Mouse (Mus musculus) hindbrain, postnatal 0 days (tissue): ENCODE results near the gene Auts2. TPM values are rescaled to one million over a fixed set of nuclear protein-coding genes. Genes with fewer than 3 reads are reported as not detected.

Experiments used
- ATAC-seq: fragments of 200-750 bp; cut with Nextera tagmentation; 2 replicates; pipeline ENCODE4 v1.8.0; 2017; ENCODE audit warnings: mild to moderate bottlenecking, moderate TSS enrichment, moderate library complexity
- DNase-seq: peaks from one replicate; pipeline ENCODE4 v3.0.0-alpha.2; 2015; ENCODE audit warnings: low spot score
- H3K27ac ChIP-seq: fragments of 300-500 bp; sonication (generic); 2 replicates; pipeline ENCODE4 v1.5.1; 2014; ENCODE audit warnings: mild to moderate bottlenecking
- H3K27me3 ChIP-seq: fragments of 300-500 bp; sonication (generic); 2 replicates; pipeline ENCODE4 v1.6.1; 2014; ENCODE audit warnings: low read length, mixed read lengths; ENCODE audit not compliant: insufficient read depth
- H3K36me3 ChIP-seq: fragments of 300-500 bp; sonication (generic); 2 replicates; pipeline ENCODE4 v1.6.1; 2014; ENCODE audit warnings: low read length, mixed read lengths; ENCODE audit not compliant: insufficient read depth
- H3K4me1 ChIP-seq: fragments of 300-500 bp; sonication (generic); 2 replicates; pipeline ENCODE4 v1.6.1; 2014; ENCODE audit warnings: antibody characterized with exemption, low read length, mixed read lengths; ENCODE audit not compliant: insufficient read depth
- H3K4me2 ChIP-seq: fragments of 300-500 bp; sonication (generic); 2 replicates; pipeline ENCODE4 v1.6.1; 2014; ENCODE audit warnings: low read depth, mild to moderate bottlenecking, low read length, moderate library complexity, mixed read lengths
- H3K4me3 ChIP-seq: fragments of 300-500 bp; sonication (generic); 2 replicates; pipeline ENCODE4 v1.5.1; 2014; ENCODE audit warnings: low read length
- H3K9ac ChIP-seq: fragments of 300-500 bp; sonication (generic); replicated peaks from 2 replicates; pipeline ENCODE4 v1.6.1; 2014; ENCODE audit warnings: mild to moderate bottlenecking, low read length, moderate library complexity, mixed read lengths
- H3K9me3 ChIP-seq: fragments of 300-500 bp; sonication (generic); 2 replicates; pipeline ENCODE4 v1.6.1; 2016; ENCODE audit warnings: low read length, mixed read lengths
- CTCF ChIP-seq: IDR thresholded peaks from 2 replicates; pipeline ENCODE4 v1.5.1; 2016; ENCODE audit warnings: antibody characterized with exemption, control low read depth, low read depth
- WGBS: fragments of 180-500 bp; shearing (Covaris S2); extraction: QIAGEN DNeasy Blood & Tissue Kit; methylation state at CpG from one replicate; pipeline ENCODE4 v1.1.7; 2014; 5-methylcytosine and 5-hydroxymethylcytosine counted together
- polyA plus RNA-seq: library from polyadenylated mRNA; unstranded; fragments of >200 nt; fragmentation: Nextera tagmentation; extraction: Ambion mirVana; gene quantifications from 2 replicates; pipeline ENCODE4 v1.2.1, GENCODE M21; 2015
- total RNA-seq: library from RNA; depleted of rRNA; stranded (reverse); fragments of >200 nt; gene quantifications from 2 replicates; pipeline ENCODE4 v1.2.3, GENCODE M21; 2014

Gene Auts2
- total and polyA plus RNA-seq, 2 experiments from 2014 or later: 39.3 to 54.9 TPM

GRCm38 (mm10) chr5:132479227-132479857 is 63.8 kb downstream of the Auts2 start:
- no peaks in the 10 kb centered on the region for H3K27me3 ChIP-seq
- no peak overlapping the region for H3K9ac ChIP-seq
- no peaks in the 10 kb centered on the region for H3K36me3 ChIP-seq
- H3K4me2 ChIP-seq: no peak overlapping the region
- H3K4me3 ChIP-seq: no peak overlapping the region
- no peaks in the 10 kb centered on the region for H3K4me1 ChIP-seq
- 62% methylated on average over 11 of the region's 11 CpGs for whole genome bisulfite sequencing
- TF ChIP-seq CTCF: no peak
- DNase-seq: no peak
- H3K9me3 ChIP-seq: no peaks in the 10 kb centered on the region
- no peak for ATAC-seq
- no peak overlapping the region for H3K27ac ChIP-seq

GRCm38 (mm10) chr5:132477533-132477932 is 65.6 kb downstream of the Auts2 start:
- DNase-seq: no peak
- H3K9me3 ChIP-seq: no peaks in the 10 kb centered on the region
- no peak overlapping the region for H3K9ac ChIP-seq
- no peak for ATAC-seq
- H3K4me2 ChIP-seq: no peak overlapping the region
- H3K36me3 ChIP-seq: no peaks in the 10 kb centered on the region
- no peak overlapping the region for H3K4me3 ChIP-seq
- WGBS: 16% methylated on average over 1 of the region's 1 CpGs
- no peak for TF ChIP-seq CTCF
- peaks cover 8% of the 10 kb centered on the region for H3K4me1 ChIP-seq
- H3K27me3 ChIP-seq: no peaks in the 10 kb centered on the region
- H3K27ac ChIP-seq: no peak overlapping the region

- Histone ChIP-seq H3K4me2 (0 out of 2 replicates have a peak overlapping the region, but pooled peaks have one; percentile 8), H3K36me3 (no peaks in the 10 kb centered on the region), H3K4me1 (peaks cover 8% of the 10 kb centered on the region), H3K9me3 (no peaks in the 10 kb centered on the region), H3K27me3 (no peaks in the 10 kb centered on the region), H3K27ac (no peak overlapping the region), H3K4me3 (no peak overlapping the region), H3K9ac (no peak overlapping the region)
- 28% methylated on average over 5 of the region's 5 CpGs for WGBS
- DNase-seq (peak; percentile 74), ATAC-seq (no peak)
- TF ChIP-seq CTCF: no peak
Measured at GRCm38 (mm10) chr5:132472905-132473321, 70.2 kb downstream of the Auts2 start.

- no peak overlapping the region for H3K9ac ChIP-seq
- no peak overlapping the region for H3K4me3 ChIP-seq
- H3K27me3 ChIP-seq: no peaks in the 10 kb centered on the region
- H3K4me1 ChIP-seq: peaks cover 8% of the 10 kb centered on the region
- DNase-seq (peak; percentile 27), ATAC-seq (no peak)
- WGBS: 42% methylated on average over 5 of the region's 5 CpGs
- H3K4me2 ChIP-seq: no peak overlapping the region
- H3K27ac ChIP-seq: no peak overlapping the region
- H3K9me3 ChIP-seq: no peaks in the 10 kb centered on the region
- no peak for TF ChIP-seq CTCF
- H3K36me3 ChIP-seq: no peaks in the 10 kb centered on the region
Measured at GRCm38 (mm10) chr5:132472184-132472829, 70.8 kb downstream of the Auts2 start.

GRCm38 (mm10) chr5:132467364-132467743 is 75.8 kb downstream of the Auts2 start:
- no peak for ATAC-seq
- DNase-seq: no peak

GRCm38 (mm10) chr5:132466427-132467363 is 76.4 kb downstream of the Auts2 start:
- ATAC-seq (no peak), DNase-seq (no peak)
- no peak overlapping the region for H3K27ac ChIP-seq
- no peak overlapping the region for H3K9ac ChIP-seq
- no peaks in the 10 kb centered on the region for H3K9me3 ChIP-seq
- H3K4me1 ChIP-seq: 0 out of 2 replicates have a peak, but pooled peaks cover 3% of the 10 kb centered on the region
- no peak overlapping the region for H3K4me3 ChIP-seq
- H3K4me2 ChIP-seq: no peak overlapping the region
- WGBS: 81% methylated on average over 16 of the region's 16 CpGs
- H3K36me3 ChIP-seq: no peaks in the 10 kb centered on the region
- no peak for TF ChIP-seq CTCF
- no peaks in the 10 kb centered on the region for H3K27me3 ChIP-seq

More at GRCm38 (mm10) chr5:132467364-132467743, 75.8 kb downstream of the Auts2 start:
- Histone ChIP-seq H3K9me3 (no peaks in the 10 kb centered on the region), H3K4me2 (no peak overlapping the region), H3K9ac (no peak overlapping the region), H3K36me3 (no peaks in the 10 kb centered on the region), H3K27ac (no peak overlapping the region), H3K4me3 (no peak overlapping the region), H3K27me3 (no peaks in the 10 kb centered on the region), H3K4me1 (0 out of 2 replicates have a peak, but pooled peaks cover 3% of the 10 kb centered on the region)
- no peak for TF ChIP-seq CTCF
- 92% methylated on average over 2 of the region's 2 CpGs for WGBS
